Mouse (Mus musculus) embryo, embryonic 10 days (tissue): ENCODE measurements around the gene Slc40a1.

Source experiments
- DNase-seq: peaks from one replicate; pipeline ENCODE4 v3.0.0-alpha.2; 2015; ENCODE audit warnings: low spot score

Slc40a1 gene

GRCm38 (mm10) chr1:45883378-45883777 is 42.9 kb downstream of the Slc40a1 start:
- DNase-seq, result no peak

- DNase-seq, result no peak
Observed at GRCm38 (mm10) chr1:45882076-45882475, 44.2 kb downstream of the Slc40a1 start.

- DNase-seq, result no peak
Observed at GRCm38 (mm10) chr1:45881228-45881832, 45.0 kb downstream of the Slc40a1 start.

GRCm38 (mm10) chr1:45877463-45877862 is 48.9 kb downstream of the Slc40a1 start:
- no peak for DNase-seq

- no peak for DNase-seq
Observed at GRCm38 (mm10) chr1:45876450-45877198, 49.7 kb downstream of the Slc40a1 start.

- DNase-seq, result no peak
Observed at GRCm38 (mm10) chr1:45875640-45876039, 50.7 kb downstream of the Slc40a1 start.

- no peak for DNase-seq
Observed at GRCm38 (mm10) chr1:45873250-45873649, 53.1 kb downstream of the Slc40a1 start.

GRCm38 (mm10) chr1:45868479-45869137 is 57.7 kb downstream of the Slc40a1 start:
- no peak for DNase-seq

GRCm38 (mm10) chr1:45868050-45868449 is 58.3 kb downstream of the Slc40a1 start:
- no peak for DNase-seq

- DNase-seq, result no peak
Observed at GRCm38 (mm10) chr1:45866288-45867018, 59.9 kb downstream of the Slc40a1 start.

- DNase-seq, result no peak
Observed at GRCm38 (mm10) chr1:45865727-45866126, 60.6 kb downstream of the Slc40a1 start.

GRCm38 (mm10) chr1:45865316-45865715 is 61.0 kb downstream of the Slc40a1 start:
- peak; percentile 21 for DNase-seq

- DNase-seq, result no peak
Observed at GRCm38 (mm10) chr1:45864564-45865014, 61.7 kb downstream of the Slc40a1 start.

- DNase-seq, result no peak
Observed at GRCm38 (mm10) chr1:45863641-45864040, 62.7 kb downstream of the Slc40a1 start.

GRCm38 (mm10) chr1:45861162-45861561 is 65.2 kb downstream of the Slc40a1 start:
- DNase-seq, result no peak

GRCm38 (mm10) chr1:45860349-45860748 is 66.0 kb downstream of the Slc40a1 start:
- DNase-seq, result no peak
